Mouse (Mus musculus): ENCODE data around the gene Exph5.

Exph5 gene

GRCm38 (mm10) chr9:53404753-53405722 is 103.6 kb downstream of the Exph5 start:
- peak; percentile 59 to 72 for DNase-seq (ENCODE audit: low spot score in 2 of 2)

DNA sequence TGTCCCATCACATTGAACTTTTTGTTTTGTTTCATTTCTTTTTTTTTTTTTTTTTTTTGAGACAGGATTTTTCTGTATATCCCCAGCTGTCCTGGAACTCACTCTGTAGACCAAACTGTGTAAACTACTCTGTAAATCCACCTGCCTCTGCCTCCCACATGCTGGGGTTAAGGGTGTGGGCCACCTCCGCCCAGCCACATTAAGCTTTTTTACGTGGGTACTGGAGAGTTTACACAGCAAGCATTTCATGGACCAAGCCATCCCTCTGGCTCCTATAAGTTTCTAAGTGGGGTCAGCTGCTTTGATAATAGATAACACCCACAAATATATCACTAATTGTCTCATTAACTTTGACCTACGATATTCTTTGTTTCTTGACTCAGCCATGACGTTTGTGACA is 107.1 kb downstream of the Exph5 start:
- DNase-seq (ENCODE audit: low spot score in 2 of 2), result no peak

DNA sequence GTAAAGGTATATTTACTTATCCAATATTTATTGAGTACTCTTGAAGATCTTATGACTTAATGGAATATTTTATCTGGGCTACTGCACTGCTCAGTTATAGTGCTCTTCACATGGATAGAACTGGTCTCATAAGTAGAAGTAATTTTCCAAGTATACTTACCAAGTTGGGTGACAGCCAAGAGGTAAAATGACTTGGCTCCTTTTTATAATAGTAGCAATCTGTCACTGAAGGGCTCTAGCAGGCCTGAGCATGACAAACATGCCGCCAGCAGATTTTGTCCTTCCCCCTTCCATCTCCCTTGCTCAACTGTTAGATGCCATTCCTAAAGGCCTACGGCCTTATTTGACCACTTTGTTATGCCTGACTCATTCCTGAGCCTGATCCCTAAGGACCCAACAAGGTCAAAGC is 107.5 kb downstream of the Exph5 start:
- DNase-seq (ENCODE audit: low spot score in 2 of 2), result no peak

DNA sequence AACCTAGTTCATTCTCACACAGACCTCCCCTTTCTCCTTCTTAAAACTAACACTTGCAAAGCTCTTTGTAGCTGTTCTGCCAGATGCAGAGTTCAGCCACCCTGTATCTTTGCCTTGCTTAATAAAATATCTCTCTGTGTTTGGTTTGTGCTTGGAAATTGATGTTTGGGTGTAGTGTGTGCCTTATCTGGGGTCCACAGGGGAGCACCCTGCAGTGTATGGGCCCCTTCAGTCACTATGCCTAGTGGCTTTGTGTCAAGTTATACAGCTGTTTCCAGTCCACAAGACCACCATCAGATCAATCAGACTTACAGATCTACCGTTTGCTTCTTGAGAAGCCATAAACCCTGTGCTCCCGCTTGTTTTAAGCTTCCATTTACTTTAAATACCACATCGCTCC is 108.0 kb downstream of the Exph5 start:
- DNase-seq (ENCODE audit: low spot score in 2 of 2), result no peak

DNA sequence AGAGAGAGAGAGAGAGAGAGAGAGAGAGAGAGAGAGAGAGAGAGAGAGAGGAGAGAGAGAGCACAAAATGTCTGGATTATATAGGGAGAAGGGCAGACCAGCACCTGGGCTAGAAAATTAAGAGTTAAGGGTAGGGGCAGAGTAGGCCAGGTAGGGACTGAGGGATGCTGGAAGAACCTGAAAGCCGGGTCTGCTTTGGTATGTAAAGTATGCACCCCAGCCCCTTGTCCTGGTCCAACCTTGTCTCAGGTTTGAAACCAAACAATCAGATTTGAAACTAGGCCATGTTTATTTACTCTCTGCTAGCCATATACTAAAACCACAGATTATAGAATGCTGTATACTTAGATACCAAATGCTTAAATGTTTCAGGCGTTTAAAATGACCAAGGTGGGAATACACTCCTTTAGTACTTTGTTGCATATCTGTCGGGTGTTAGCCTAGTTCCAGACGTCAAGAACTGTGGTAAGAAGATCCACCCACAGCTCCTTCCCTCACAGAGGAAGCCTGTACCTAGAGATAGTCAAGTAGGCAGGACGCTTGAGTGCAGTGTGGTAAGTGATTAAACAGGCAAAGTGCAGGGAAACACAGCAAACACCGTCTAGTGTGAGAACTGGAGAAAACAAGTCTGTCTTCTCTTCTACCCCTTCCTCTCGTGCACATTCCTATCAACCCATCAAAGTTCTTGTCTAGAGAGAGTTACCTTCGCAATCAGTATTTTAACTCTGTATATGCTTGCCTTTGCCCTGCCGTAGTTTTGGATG is 120.8 kb downstream of the Exph5 start:
- no peak for DNase-seq (ENCODE audit: low spot score in 2 of 2)

GRCm38 (mm10) chr9:53426726-53427125 is 125.3 kb downstream of the Exph5 start:
- DNase-seq (ENCODE audit: low spot score in 2 of 2), result no peak

Measured in frontal cortex, postnatal 10 days (tissue).